Mouse (Mus musculus): ENCODE data around the gene Fbxo10.
"Not testable (repeated sequence)": the region's sequence is repeated elsewhere in the genome, so short reads cannot be mapped to it uniquely, and the experiment has no call there.

Gene Fbxo10

GRCm38 (mm10) chr4:45047956-45048355 lies 36.4 kb downstream of the Fbxo10 start:
- DNase-seq (ENCODE audit: low spot score in 2 of 2) = no peak

GRCm38 (mm10) chr4:45047286-45047887 lies 37.0 kb downstream of the Fbxo10 start:
- DNase-seq (ENCODE audit: low spot score in 2 of 2) = no peak

GRCm38 (mm10) chr4:45046679-45047078 lies 37.7 kb downstream of the Fbxo10 start:
- DNase-seq (ENCODE audit: low spot score in 2 of 2) = no peak

- no peak for DNase-seq (ENCODE audit: low spot score in 2 of 2)
These were observed 43.6 kb downstream of the Fbxo10 start for GRCm38 (mm10) chr4:45040795-45041194.

GRCm38 (mm10) chr4:45039546-45039945 lies 44.9 kb downstream of the Fbxo10 start:
- not testable (repeated sequence) for DNase-seq (ENCODE audit: low spot score in 2 of 2)

- not testable (repeated sequence) for DNase-seq (ENCODE audit: low spot score in 2 of 2)
These were observed 45.5 kb downstream of the Fbxo10 start for GRCm38 (mm10) chr4:45038879-45039278.

- no peak for DNase-seq (ENCODE audit: low spot score in 2 of 2)
These were observed 46.7 kb downstream of the Fbxo10 start for GRCm38 (mm10) chr4:45037455-45038410.

- no peak for DNase-seq (ENCODE audit: low spot score in 2 of 2)
These were observed 47.8 kb downstream of the Fbxo10 start for GRCm38 (mm10) chr4:45036571-45036970.

GRCm38 (mm10) chr4:45036048-45036447 lies 48.4 kb downstream of the Fbxo10 start:
- no peak for DNase-seq (ENCODE audit: low spot score in 2 of 2)

- no peak for DNase-seq (ENCODE audit: low spot score in 2 of 2)
These were observed 49.4 kb downstream of the Fbxo10 start for GRCm38 (mm10) chr4:45034693-45035628.

- no peak for DNase-seq (ENCODE audit: low spot score in 2 of 2)
These were observed 51.8 kb downstream of the Fbxo10 start for GRCm38 (mm10) chr4:45032586-45032985.

- no peak for DNase-seq (ENCODE audit: low spot score in 2 of 2)
These were observed 57.9 kb downstream of the Fbxo10 start for GRCm38 (mm10) chr4:45026459-45026858.

GRCm38 (mm10) chr4:45019009-45019408 lies 65.4 kb downstream of the Fbxo10 start:
- DNase-seq (ENCODE audit: low spot score in 2 of 2) = no peak

- DNase-seq (ENCODE audit: low spot score in 2 of 2) = peak; percentile 92 to 95
These were observed 65.9 kb downstream of the Fbxo10 start, which contains the start of gene Polr1e for GRCm38 (mm10) chr4:45018452-45018980. Polr1e (plus strand) TSS chr4:45018583.

- DNase-seq (ENCODE audit: low spot score in 2 of 2) = peak; percentile 28 to 44
These were observed 68.8 kb downstream of the Fbxo10 start for GRCm38 (mm10) chr4:45015615-45016014.

- no peak for DNase-seq (ENCODE audit: low spot score in 2 of 2)
These were observed 70.9 kb downstream of the Fbxo10 start for GRCm38 (mm10) chr4:45013537-45013936.

GRCm38 (mm10) chr4:45013031-45013431 lies 71.4 kb downstream of the Fbxo10 start:
- DNase-seq (ENCODE audit: low spot score in 2 of 2) = no peak

GRCm38 (mm10) chr4:45012105-45012975 lies 72.1 kb downstream of the Fbxo10 start, which contains the start of gene Zbtb5:
Zbtb5 (minus strand) TSS chr4:45012412.
- DNase-seq (ENCODE audit: low spot score in 2 of 2) = peak; percentile 99 to 100

- DNase-seq (ENCODE audit: low spot score in 2 of 2) = peak; percentile 77 to 81
These were observed 72.8 kb downstream of the Fbxo10 start for GRCm38 (mm10) chr4:45011581-45012104.

GRCm38 (mm10) chr4:45010806-45011415 lies 73.5 kb downstream of the Fbxo10 start:
- DNase-seq (ENCODE audit: low spot score in 2 of 2) = peak in 1 of 2 experiments; percentile 21
